Mouse (Mus musculus): ENCODE measurements around the gene Fam168a. TPM values are rescaled to one million over a fixed set of nuclear protein-coding genes. Genes with fewer than 3 reads are reported as not detected.
"Not testable (repeated sequence)": the region's sequence is repeated elsewhere in the genome, so short reads cannot be mapped to it uniquely, and the experiment has no call there.

The Fam168a gene
- polyA plus RNA-seq, 1 experiment from 2014 or later: 19.2 TPM

DNA sequence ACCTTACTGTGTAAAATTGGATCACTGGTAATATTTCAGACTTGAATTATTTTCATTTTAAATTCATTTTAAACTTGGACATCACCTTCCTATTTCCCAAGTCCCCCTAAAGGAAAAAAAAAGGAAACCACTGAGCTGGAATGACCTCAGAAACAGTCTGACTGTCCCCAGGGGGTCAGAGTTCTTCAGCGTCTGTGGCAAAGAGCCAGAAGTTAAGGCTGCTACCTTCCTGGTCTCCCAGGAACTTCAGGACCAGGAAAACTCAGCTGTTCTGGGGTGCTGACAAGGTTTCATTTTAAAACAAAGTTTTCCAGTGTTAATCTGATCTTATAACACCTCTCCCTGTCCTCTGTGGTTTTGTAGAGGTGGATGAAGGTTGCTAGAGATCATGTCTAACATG lies 131.3 kb downstream of the Fam168a start:
- no peak for DNase-seq (ENCODE audit: low spot score)

DNA sequence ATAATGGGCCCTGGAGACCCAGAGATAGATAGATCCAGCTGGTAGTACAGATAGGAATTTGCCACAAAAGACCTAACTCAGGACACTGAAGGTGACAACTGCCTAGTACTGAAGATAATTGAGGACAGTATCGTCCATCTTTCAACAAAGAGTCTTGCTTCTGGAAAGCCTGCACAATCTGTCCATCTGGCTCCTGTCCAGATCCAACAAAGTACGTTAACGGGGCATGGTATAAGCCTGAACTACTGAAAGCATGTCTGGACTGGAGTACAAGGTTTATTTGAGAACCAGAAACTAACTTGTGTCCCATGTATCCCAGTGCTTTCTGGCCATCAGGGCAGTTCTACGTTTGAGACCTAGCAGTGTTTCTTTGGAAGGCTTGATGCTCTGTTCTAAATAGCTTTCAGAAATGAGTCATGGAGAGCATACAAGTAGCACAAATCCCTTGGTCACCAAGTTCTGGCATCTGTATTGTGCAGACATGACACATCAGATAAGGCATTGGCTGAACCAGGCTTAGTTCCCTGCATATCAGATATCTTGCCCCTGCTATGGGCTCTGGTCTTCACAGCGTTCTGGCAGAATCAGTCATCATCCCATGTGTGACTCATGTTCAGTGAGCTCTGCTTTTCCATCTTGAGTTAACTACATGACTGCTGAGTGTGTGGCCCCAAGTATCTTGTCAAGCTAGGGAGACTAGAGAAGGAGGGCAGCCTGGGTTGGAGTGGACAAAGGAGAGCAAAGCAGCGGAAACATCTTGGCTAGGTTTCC lies 133.4 kb downstream of the Fam168a start:
- no peak for DNase-seq (ENCODE audit: low spot score)

DNA sequence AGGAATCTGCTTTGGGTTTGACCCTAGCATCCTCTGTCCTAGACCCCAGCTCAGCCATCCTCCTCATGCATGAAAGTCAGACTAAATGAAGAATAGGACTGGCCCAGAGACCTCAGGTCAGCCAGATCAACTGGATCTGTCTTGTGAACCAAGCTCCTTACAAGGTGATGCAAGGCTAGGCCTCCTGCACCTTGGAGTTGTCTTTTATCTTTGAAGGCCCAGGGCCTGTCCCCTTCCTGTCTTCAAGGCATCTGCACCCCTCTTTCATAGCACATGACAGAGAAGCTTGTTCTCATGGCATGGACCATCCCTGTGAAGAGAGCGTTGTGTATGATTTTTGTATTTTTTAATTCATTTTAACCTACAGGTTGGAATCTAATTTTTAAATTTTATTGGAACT lies 134.5 kb downstream of the Fam168a start:
- DNase-seq (ENCODE audit: low spot score): no peak

DNA sequence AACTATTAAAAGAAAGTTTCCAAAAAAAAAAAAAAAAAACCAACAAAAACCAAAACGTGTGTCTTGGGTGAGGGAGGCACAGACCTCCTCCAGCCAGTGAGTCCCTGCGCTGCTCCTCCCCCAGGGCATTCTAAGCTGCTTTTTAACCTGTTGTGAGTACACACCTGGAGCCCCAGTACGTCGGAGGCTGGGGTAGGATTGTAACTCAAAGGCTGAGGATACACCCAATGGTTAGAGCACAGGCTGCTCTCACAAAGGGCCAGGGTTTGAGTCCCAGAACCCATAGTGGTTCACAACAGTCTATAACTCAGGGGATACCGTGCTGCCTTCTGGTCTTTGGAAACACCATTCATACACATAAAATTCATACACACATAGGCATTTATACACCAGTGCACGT lies 135.2 kb downstream of the Fam168a start:
- DNase-seq (ENCODE audit: low spot score): no peak

DNA sequence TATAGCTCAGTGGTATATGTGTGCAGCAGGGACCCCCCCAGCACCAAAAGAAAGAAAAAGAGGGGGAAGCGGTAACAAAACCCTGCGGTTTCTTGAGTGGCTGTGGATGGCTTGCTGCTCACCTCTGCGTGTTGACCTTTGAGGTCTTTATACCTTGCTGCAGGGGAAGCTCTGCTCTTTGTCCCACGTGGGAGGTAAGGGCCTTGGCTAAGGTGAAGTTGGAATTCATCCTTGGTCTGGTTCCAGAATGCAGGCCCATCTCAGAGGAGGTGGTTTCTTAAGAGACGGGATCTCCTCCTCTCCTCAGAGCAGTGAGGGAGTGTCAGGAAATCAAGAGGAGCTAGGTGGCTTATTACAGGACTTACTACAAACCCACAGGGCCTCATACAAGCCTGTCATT lies 135.7 kb downstream of the Fam168a start:
- no peak for DNase-seq (ENCODE audit: low spot score)

DNA sequence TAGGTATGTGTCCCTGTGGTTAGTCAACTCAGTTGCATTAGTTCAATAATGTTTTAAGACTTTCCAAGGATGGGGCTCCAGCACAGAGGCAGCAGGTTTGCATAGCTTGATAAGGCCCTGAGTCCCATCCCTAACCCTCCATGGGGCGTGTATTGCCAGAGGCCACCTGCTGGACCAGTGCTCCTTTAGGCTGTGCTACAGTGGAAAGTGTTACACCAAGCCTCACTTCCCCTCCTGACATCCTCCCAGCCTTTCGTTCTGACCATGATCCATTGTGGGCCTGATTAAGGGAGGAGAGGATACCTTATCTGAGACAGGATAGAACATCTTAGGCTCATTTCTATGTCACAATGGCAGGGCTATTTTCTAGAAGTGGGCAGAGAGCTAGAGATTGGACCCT lies 137.4 kb downstream of the Fam168a start:
- DNase-seq (ENCODE audit: low spot score): no peak

DNA sequence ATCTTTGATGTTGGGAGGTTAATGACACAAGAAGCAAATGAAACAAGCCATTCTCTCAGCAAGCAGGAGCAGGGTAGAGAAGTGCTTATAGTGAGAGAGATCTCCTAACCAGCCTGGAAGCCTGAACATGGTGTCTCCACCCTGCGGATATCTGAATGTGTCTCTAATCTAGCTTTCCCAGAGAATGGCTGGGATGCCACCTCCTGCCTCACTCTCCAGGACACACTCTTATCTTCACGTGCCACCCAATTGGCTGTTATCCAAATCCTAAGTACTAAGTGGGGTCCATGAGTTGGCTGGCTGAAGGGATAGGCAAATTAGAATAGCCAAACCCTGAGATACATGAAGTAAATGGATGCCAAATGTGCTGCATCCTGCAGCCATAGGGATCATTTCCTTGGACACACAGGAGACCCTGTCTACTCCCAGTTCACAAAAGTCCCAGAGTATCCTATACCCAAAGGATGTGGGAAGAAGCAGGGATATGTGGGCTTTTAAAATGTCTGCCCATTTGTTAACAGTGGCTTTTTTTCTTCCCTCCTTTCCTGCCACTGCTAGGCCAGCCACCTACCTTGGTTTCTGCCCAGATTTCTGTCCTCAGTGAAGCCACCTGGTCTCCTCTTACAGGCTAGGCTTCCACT lies 138.1 kb downstream of the Fam168a start:
- DNase-seq (ENCODE audit: low spot score): no peak

DNA sequence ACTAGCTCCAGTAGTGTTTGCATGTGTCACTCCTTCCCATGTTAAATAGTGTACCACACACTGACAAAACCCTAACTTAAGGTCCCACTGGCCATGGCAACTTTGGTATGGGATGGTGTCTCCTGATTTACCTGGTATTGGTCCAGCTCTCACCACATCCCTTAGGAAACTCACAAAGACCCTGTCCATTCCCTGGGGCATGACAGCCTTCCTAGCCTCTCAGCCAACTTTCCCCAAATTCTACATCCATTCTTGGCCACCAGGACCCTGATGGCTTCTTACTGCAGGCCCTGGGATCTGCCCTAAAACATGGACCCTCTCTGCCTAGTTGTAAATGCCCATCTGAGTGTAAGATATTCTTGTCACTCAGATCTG lies 138.6 kb downstream of the Fam168a start:
- no peak for DNase-seq (ENCODE audit: low spot score)

DNA sequence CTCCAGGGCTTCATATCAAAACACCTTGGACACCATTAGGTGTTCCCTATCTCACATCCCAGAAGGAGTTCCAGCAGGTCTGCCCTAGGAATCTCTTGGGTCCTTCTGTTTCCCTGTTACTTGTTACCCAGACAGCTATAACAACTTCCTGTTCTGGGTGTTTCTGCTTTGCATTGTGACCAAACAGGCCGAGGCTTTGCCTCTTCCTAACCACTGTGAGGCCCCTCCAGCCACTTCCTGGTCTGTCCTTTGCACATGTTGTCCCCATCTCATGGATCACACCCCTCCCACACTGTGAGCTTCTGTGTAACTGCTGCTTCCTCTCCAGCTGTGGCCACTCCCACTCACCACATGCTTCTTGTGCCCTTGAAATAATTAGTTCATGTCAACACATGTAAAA lies 139.0 kb downstream of the Fam168a start:
- DNase-seq (ENCODE audit: low spot score): peak; percentile 60

DNA sequence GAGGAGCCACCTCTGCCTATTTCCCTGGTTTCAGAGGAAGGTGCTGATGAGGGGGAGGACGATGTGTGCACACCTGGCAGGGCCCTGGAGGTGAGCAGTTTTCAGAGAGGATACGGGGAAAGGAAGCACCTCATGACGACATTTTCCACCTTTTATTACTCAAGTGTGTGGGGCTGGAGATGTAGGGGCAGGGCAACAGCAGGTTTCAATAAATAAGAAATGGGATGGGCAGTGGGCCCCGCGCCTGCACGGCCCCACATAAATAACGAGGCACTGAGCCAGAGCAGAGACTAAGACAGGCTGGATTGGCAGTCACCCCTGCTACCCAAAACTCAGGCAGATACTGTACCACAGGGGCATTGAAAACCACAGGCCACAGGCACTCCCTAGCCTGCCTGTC lies 139.6 kb downstream of the Fam168a start:
- not testable (repeated sequence) for DNase-seq (ENCODE audit: low spot score)

DNA sequence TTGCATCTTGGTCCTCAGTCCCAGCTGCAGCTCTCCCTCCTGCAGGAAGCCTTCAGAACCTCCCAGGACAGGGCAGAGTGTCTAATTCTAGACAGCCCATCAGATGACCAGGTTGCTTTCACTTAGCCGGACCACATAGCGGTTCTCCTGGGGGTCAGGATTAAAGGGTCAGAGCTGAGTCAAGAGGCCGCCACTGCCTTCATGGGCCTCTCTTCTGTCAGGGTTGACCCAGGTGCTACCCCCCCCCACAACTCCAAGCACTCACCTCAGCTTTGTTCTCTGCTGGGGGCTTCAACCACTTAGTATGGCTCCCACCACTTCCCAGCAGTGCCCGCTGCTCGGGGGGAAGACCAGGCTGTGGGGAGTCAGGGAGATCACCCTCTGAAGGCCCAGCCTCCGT lies 140.7 kb downstream of the Fam168a start:
- no peak for DNase-seq (ENCODE audit: low spot score)

DNA sequence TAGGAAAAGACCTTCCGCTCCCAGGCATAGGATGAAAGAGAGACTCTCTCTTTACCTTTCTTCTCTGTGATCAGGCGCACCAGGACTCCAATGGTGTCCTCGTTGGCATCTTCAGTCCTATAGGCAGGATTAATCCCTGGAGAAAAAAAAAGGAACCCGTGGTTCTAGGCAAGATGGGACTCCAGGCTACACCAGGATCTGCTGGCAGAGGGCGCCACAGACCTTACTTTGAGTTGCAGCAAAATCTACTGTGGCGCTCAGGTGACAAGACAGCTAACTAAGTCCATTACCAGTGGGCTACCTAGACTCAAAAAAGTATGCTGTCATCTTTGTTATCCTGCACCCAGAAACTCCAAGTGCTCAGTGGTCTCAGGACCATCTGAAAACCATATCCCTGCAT lies 142.3 kb downstream of the Fam168a start:
- DNase-seq (ENCODE audit: low spot score): peak; percentile 79

DNA sequence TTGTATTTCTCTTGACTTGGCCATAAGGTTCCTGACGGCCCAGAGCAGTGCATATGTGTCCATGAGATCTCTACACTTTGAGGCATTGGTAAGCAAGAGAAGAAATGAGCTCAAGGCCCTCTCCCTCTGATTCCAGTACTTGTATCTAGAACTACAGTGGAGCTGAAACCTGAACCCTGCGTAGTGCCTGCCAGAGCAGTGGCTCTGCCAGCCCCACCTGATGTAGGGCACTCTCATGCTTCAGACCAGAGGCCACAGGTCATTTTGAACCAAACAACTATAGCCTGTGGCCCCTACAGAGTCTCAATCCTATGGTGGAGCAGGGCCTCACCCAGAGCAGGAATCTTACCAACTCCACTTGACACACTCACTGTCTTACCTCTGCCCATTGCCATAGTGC lies 143.1 kb downstream of the Fam168a start:
- no peak for DNase-seq (ENCODE audit: low spot score)

DNA sequence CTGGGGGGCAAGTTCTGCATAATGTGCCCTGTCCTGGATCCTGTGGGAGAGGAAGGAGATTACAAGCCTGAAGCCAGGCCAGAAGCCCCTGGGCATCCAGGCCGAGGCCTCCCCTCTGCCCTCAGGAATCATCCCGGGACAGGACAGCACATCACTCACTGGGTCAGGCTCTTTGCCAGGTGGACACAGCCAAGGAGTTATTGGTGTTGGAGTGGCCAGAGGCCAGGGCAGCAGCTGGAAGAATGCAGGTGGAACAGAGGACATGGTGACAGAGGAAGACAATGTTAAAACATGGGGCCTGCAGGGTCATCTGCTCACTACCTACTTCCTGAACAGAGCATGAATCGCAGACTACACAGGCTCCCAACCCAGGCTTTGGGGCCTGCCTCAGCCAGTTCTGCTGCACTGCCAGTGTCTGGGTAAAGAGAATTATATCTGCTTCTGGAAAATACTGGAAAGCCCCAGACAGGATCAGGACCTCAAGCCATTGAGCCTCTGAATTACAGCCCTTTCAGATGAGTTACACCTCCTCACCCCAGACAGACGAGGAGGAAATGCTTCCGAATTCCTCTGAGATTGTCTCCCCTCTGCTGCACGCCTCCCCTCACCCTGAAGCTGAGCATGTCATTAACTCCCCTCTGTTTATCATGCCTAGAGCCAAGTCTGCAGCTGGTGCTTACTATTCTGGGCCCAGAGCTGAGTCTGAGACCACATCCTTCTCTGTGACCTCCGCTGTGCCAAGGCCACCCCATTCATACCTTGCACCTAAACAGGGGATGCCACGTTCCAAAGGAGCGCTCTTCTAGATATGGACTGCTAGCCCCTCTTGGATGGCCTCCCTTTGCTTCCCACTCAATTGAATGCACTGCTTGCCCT lies 145.3 kb downstream of the Fam168a start:
- DNase-seq (ENCODE audit: low spot score): peak; percentile 28

DNA sequence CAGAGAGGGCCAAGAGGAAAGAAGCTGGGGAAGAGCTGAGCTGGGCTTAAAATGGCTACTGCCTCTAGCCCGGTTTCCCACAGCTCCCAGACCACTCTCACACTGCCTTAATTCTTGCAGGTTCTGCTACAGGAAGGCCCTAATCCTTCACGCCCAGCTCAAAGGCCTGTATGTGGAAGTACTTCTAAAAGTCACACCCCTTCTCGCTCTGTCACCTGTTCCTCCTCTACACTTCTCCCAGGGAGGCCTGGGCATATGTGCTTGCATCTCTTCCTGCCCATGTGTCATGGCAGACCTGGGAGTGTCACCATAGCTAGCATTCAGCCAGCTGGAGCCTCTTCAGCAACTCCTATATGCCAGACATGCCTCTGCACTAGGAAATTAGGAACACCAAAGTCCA lies 147.0 kb downstream of the Fam168a start:
- DNase-seq (ENCODE audit: low spot score): no peak

DNA sequence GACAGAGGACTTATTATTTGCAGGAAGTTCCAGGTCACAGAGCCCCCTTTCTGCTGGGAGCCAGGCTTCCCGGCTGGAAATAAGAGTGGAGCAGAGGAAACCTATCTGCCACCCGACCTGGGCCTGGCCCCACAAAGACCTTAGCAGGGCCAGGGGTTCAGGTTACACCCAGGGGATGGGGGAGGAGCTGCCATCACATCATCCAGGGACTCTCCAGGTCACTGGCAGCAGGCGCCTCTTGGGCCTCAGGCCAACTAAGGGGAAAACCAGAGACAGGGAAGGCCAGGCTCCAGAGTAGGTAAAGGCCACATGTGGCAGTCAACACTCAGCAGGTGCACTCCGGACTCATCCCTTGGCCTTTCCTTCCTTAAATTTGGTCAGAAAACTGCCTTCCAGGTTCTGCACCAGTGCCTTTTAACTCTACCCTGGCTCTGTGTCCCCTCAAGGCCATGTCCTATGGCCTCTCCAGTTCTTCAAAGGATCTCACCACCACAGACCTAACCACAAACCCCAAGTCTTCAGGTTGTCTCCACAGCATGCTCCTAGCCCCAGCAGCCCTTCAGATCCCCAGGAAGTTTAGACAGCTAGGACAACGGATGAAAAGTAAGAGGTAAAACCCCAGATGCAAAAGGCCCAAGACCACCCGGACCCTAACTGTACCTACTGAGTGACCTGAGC lies 147.8 kb downstream of the Fam168a start:
- no peak for DNase-seq (ENCODE audit: low spot score)

DNA sequence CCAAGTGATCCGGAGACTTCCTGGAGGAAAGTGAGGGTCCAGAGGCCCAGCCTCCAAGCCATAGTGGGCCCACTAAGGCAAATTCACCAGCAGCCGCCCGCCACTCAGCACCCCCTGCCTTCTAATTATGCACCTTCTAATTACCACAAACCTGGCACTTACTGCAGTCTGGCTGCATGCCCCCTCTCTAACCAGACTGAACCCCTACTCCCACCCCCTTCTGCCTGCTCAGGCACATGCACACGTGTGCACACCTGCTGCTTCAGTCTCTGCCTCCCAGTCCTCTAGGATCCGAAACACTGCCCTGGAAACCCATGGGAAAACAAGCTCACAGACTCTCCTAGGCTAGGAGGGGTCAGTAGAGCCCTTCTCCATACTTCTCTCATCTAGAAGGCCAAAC lies 148.4 kb downstream of the Fam168a start:
- no peak for DNase-seq (ENCODE audit: low spot score)

DNA sequence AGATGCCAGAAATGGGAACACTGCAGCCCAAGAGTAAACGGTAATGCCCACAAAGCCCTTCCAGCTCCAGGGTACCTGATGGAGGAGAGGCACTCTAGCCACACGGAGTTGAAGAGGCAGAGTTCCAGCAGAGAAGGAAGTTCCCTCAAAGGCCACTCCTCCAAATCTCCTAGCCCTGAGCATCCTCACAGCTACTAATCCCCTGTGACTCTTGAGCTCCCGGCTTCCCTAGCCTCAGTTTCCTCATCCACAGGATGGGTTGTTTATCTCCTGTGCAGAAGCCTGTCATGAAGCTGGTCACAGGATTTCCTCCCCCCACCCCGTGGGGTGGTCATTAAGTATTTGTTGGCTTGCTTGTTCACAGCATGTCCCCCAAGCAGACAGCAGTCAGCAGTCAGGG lies 148.9 kb downstream of the Fam168a start:
- DNase-seq (ENCODE audit: low spot score): no peak

DNA sequence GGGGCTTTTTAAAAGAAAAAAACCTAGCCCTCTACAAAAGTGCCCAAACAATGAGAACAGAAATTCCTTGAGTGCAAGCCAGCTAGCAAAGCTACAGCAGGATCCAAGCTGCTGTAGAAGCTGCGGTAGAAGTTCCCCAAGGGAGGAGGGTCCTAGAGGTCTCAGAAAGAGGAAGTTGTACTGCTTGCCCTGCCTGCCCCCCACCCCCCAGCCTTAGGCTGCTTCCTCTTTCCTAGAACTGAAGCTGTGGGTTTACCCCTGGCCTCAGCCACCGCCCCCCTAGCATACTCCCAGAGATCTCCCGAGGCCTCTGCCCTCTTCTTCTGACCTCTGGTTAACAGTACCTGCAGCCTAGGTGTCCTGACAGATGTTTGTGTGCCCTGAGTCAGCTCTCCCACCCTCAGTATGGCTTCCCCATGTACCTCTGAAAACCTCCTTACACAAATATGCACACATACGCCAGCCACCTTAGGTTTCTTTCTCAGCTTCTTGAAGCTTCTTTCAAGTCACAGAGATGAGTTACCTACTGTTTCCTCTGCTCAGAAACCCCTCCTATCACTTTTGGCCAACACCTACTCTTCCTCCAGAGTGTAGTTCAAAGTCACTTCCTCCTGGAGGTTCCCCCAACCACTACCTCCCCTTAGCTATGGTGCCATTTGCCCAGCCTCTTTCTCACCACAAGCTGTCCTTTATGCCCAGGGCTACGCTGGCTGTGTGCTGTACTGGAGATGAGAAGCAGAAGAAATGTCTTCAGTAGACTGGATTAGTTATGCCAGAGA lies 149.5 kb downstream of the Fam168a start:
- peak; percentile 78 for DNase-seq (ENCODE audit: low spot score)

DNA sequence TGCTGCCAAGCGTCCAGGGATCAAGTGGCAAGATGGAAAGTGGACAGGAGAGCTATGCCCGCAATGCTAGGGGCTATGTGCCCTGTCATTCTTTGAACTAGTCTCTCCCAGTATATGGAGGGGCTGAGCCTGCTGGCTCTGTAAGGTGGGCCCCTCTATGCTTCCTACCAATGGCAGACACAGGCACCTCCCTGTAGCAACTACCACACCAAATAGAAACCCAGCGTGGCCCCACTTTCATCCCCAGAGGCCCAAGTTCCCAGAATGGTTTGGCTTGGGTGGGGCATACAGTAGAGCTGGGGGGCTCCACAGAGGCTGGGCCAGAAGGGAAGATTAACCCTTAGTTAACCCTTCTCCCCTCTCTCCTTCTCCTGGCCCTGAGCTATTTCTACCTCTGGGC lies 154.0 kb downstream of the Fam168a start:
- peak; percentile 23 for DNase-seq (ENCODE audit: low spot score)

DNA sequence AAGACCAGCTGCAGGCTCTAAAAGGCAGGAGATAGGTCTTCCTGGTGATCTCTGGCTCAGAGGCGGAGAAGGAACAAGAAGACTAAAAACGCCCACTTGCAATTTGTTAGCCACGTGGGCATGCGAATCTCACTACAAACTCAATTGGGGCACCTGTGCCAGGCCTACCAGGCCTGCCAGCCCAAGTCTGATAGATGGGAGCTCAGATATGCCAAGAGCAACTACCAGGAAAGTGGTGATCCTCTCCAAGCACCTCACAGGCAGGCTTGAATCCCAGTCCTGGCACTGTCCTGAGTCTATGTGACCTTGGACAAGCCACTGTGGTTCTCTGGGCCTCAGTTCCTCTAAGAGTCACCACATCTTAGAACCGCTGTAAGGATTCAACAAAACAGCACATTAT lies 154.8 kb downstream of the Fam168a start:
- no peak for DNase-seq (ENCODE audit: low spot score)

Data from thymus, postnatal 0 days (tissue).